Mouse (Mus musculus) cerebellum, postnatal 10 days (tissue): ENCODE measurements around the gene Arf4.
"Not testable (repeated sequence)": the region's sequence is repeated elsewhere in the genome, so short reads cannot be mapped to it uniquely, and the experiment has no call there.

Experiments used
- DNase-seq, 2 experiments: peaks; one replicate each; pipeline ENCODE4 v3.0.0; 2021; ENCODE audit warnings: mixed read lengths in 2 of 2

The Arf4 gene

GRCm38 (mm10) chr14:26663851-26664250, 26.0 kb downstream of the Arf4 start:
- DNase-seq: no peak

- no peak for DNase-seq
Measured at GRCm38 (mm10) chr14:26667991-26668370, 30.1 kb downstream of the Arf4 start.

- DNase-seq: peak; percentile 54 to 64
Measured at GRCm38 (mm10) chr14:26668371-26669291, 30.8 kb downstream of the Arf4 start.

GRCm38 (mm10) chr14:26669292-26670073, 31.6 kb downstream of the Arf4 start, which contains the start of gene Pde12:
Pde12 (minus strand) TSS chr14:26669883.
- peak; percentile 90 for DNase-seq

- DNase-seq: no peak
Measured at GRCm38 (mm10) chr14:26670964-26671363, 33.1 kb downstream of the Arf4 start.

- not testable (repeated sequence) for DNase-seq
Measured at GRCm38 (mm10) chr14:26671870-26672615, 34.2 kb downstream of the Arf4 start.

GRCm38 (mm10) chr14:26674476-26675169, 36.7 kb downstream of the Arf4 start:
- DNase-seq: not testable (repeated sequence)

GRCm38 (mm10) chr14:26675371-26675770, 37.5 kb downstream of the Arf4 start:
- peak; percentile 60 for DNase-seq

- no peak for DNase-seq
Measured at GRCm38 (mm10) chr14:26675791-26676190, 37.9 kb downstream of the Arf4 start.

GRCm38 (mm10) chr14:26690727-26691126, 52.9 kb downstream of the Arf4 start:
- no peak for DNase-seq

GRCm38 (mm10) chr14:26691363-26691762, 53.5 kb downstream of the Arf4 start:
- DNase-seq: no peak

GRCm38 (mm10) chr14:26692974-26693373, 55.1 kb downstream of the Arf4 start, which contains the start of gene Dnah12:
Dnah12 (plus strand) TSS chr14:26693274.
- DNase-seq: no peak

- DNase-seq: peak; percentile 8 to 41
Measured at GRCm38 (mm10) chr14:26697912-26698311, 60.0 kb downstream of the Arf4 start.

- not testable (repeated sequence) for DNase-seq
Measured at GRCm38 (mm10) chr14:26705246-26705645, 67.4 kb downstream of the Arf4 start.
